Mouse (Mus musculus) E14TG2a.4 (cell line): ENCODE measurements around the gene AU022252.

Experiments used
- CTCF ChIP-seq: conservative IDR thresholded peaks from 2 replicates; pipeline ENCODE4 v1.5.1; 2014; ENCODE audit warnings: low read length
- NANOG ChIP-seq: IDR thresholded peaks from 2 replicates; pipeline ENCODE4 v1.6.1; 2014; ENCODE audit warnings: borderline replicate concordance, low read length, mixed read lengths
- POU5F1 ChIP-seq: IDR thresholded peaks from 2 replicates; pipeline ENCODE4 v1.6.1; 2014; ENCODE audit warnings: low read length, borderline replicate concordance

DNA sequence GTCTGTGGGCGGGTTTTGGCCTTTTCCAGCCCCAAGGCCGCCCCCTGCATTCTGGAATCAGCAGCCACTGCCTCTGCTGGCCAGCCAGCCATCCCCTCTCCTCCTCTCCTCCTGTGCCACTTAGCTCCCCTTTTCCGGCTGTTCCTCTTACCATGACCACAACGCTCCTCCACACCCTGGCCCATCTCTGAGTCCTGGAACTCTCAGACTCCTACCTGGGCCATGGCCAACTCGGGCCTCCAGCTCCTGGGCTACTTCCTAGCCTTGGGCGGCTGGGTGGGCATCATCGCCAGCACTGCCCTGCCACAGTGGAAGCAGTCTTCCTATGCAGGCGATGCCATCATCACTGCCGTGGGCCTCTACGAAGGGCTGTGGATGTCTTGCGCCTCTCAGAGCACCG lies 22.8 kb upstream of the AU022252 start, which contains the start of gene Cldn19:
- TF ChIP-seq CTCF: no peak
- TF ChIP-seq NANOG: no peak
- TF ChIP-seq POU5F1: no peak
